Mouse (Mus musculus) liver, embryonic 16.5 days (tissue): ENCODE measurements around the gene Bcl9l. TPM values are rescaled to one million over a fixed set of nuclear protein-coding genes. Genes with fewer than 3 reads are reported as not detected.

Experiments used
- ATAC-seq: fragments of 200-750 bp; cut with Nextera tagmentation; 2 replicates; pipeline ENCODE4 v1.8.0; 2017; ENCODE audit warnings: low read depth, mild to moderate bottlenecking, moderate number of reproducible peaks, moderate library complexity
- H3K27ac ChIP-seq: fragments of 300-500 bp; sonication (generic); 2 replicates; pipeline ENCODE4 v1.5.1; 2014; ENCODE audit warnings: mild to moderate bottlenecking, low read length
- H3K27me3 ChIP-seq: fragments of 300-500 bp; sonication (generic); 2 replicates; pipeline ENCODE4 v1.6.1; 2014; ENCODE audit warnings: low read depth, low read length, mixed read lengths; ENCODE audit not compliant: control insufficient read depth, insufficient read depth
- H3K36me3 ChIP-seq: fragments of 300-500 bp; sonication (generic); 2 replicates; pipeline ENCODE4 v1.6.1; 2014; ENCODE audit warnings: mild to moderate bottlenecking; ENCODE audit not compliant: control insufficient read depth, insufficient read depth
- H3K4me1 ChIP-seq: fragments of 300-500 bp; sonication (generic); 2 replicates; pipeline ENCODE4 v1.6.1; 2014; ENCODE audit warnings: low read depth, low read length, mixed read lengths; ENCODE audit not compliant: control insufficient read depth
- H3K4me2 ChIP-seq: fragments of 300-500 bp; sonication (generic); 2 replicates; pipeline ENCODE4 v1.6.1; 2014; ENCODE audit warnings: low read depth, low read length, mixed read lengths
- H3K4me3 ChIP-seq: fragments of 300-500 bp; sonication (generic); 2 replicates; pipeline ENCODE4 v1.5.1; 2014; ENCODE audit warnings: low read depth, mild to moderate bottlenecking, low read length
- H3K9ac ChIP-seq: fragments of 300-500 bp; sonication (generic); 2 replicates; pipeline ENCODE4 v1.6.1; 2014; ENCODE audit warnings: low read depth, low read length
- H3K9me3 ChIP-seq: fragments of 300-500 bp; sonication (generic); replicated peaks from 2 replicates; pipeline ENCODE4 v1.6.1; 2016; ENCODE audit warnings: low read length; ENCODE audit not compliant: control insufficient read depth
- WGBS: fragments of 180-500 bp; shearing (Covaris S2); extraction: QIAGEN DNeasy Blood & Tissue Kit; methylation state at CpG from one replicate; pipeline ENCODE4 v1.1.7; 2014; ENCODE audit not compliant: insufficient replicate concordance; 5-methylcytosine and 5-hydroxymethylcytosine counted together
- polyA plus RNA-seq: library from polyadenylated mRNA; unstranded; fragments of >200 nt; fragmentation: Nextera tagmentation; extraction: Ambion mirVana; gene quantifications from 2 replicates; pipeline ENCODE4 v1.2.1, GENCODE M21; 2015

The Bcl9l gene
- polyA plus RNA-seq, 1 experiment from 2014 or later, result 2.2 TPM

GRCm38 (mm10) chr9:44486741-44487421 lies 4.3 kb downstream of the Bcl9l start:
- Histone ChIP-seq H3K4me1 (peaks cover 17% of the 10 kb centered on the region), H3K36me3 (no peaks in the 10 kb centered on the region), H3K9me3 (no peaks in the 10 kb centered on the region), H3K27ac (peak overlapping the region; percentile 78), H3K27me3 (peaks cover 28% of the 10 kb centered on the region), H3K9ac (peak overlapping the region; percentile 27; the same call in 1 of the 2 replicates), H3K4me3 (peak overlapping the region; percentile 41), H3K4me2 (peak overlapping the region; percentile 50)
- peak; percentile 3; the same call in 1 of the 2 replicates for ATAC-seq
- 44% methylated on average over 15 of the region's 15 CpGs for WGBS

GRCm38 (mm10) chr9:44487441-44487840 lies 4.8 kb downstream of the Bcl9l start:
- H3K9ac ChIP-seq, result no peak overlapping the region; the same call in 1 of the 2 replicates
- ATAC-seq, result peak; percentile 55
- H3K27ac ChIP-seq, result peak overlapping the region; percentile 78
- peak overlapping the region; percentile 41 for H3K4me3 ChIP-seq
- H3K27me3 ChIP-seq, result peaks cover 23% of the 10 kb centered on the region
- peak overlapping the region; percentile 50 for H3K4me2 ChIP-seq
- no peaks in the 10 kb centered on the region for H3K36me3 ChIP-seq
- no peaks in the 10 kb centered on the region for H3K9me3 ChIP-seq
- 27% methylated on average over 7 of the region's 7 CpGs for WGBS
- peaks cover 17% of the 10 kb centered on the region for H3K4me1 ChIP-seq

GRCm38 (mm10) chr9:44488416-44488815 lies 5.8 kb downstream of the Bcl9l start:
- Histone ChIP-seq H3K4me1 (peaks cover 23% of the 10 kb centered on the region), H3K9me3 (no peaks in the 10 kb centered on the region), H3K4me3 (no peak overlapping the region), H3K4me2 (peak overlapping the region; percentile 50), H3K27ac (peak overlapping the region; percentile 78), H3K9ac (no peak overlapping the region), H3K36me3 (no peaks in the 10 kb centered on the region), H3K27me3 (peaks cover 13% of the 10 kb centered on the region)
- ATAC-seq, result no peak
- 42% methylated on average over 8 of the region's 8 CpGs for WGBS

GRCm38 (mm10) chr9:44488855-44489381 lies 6.3 kb downstream of the Bcl9l start:
- 37% methylated on average over 5 of the region's 5 CpGs for WGBS
- peak overlapping the region; percentile 52 for H3K4me2 ChIP-seq
- peak overlapping the region; percentile 86 for H3K27ac ChIP-seq
- peaks cover 8% of the 10 kb centered on the region for H3K27me3 ChIP-seq
- H3K9ac ChIP-seq, result 0 out of 2 replicates have a peak overlapping the region, but pooled peaks have one; percentile 26
- H3K4me1 ChIP-seq, result peaks cover 28% of the 10 kb centered on the region
- H3K36me3 ChIP-seq, result no peaks in the 10 kb centered on the region
- no peaks in the 10 kb centered on the region for H3K9me3 ChIP-seq
- H3K4me3 ChIP-seq, result peak overlapping the region; percentile 32
- peak; percentile 69 for ATAC-seq

GRCm38 (mm10) chr9:44489651-44490085 lies 7.0 kb downstream of the Bcl9l start:
- H3K4me3 ChIP-seq, result peak overlapping the region; percentile 32
- H3K9ac ChIP-seq, result no peak overlapping the region
- peak overlapping the region; percentile 52 for H3K4me2 ChIP-seq
- H3K27ac ChIP-seq, result peak overlapping the region; percentile 86
- 49% methylated on average over 17 of the region's 17 CpGs for WGBS
- no peaks in the 10 kb centered on the region for H3K9me3 ChIP-seq
- no peak for ATAC-seq
- peaks cover under 1% of the 10 kb centered on the region for H3K27me3 ChIP-seq
- peaks cover 35% of the 10 kb centered on the region for H3K4me1 ChIP-seq
- H3K36me3 ChIP-seq, result no peaks in the 10 kb centered on the region

GRCm38 (mm10) chr9:44490086-44490967 lies 7.7 kb downstream of the Bcl9l start:
- peak overlapping the region; percentile 52 for H3K4me2 ChIP-seq
- WGBS, result 33% methylated on average over 15 of the region's 17 CpGs
- no peak overlapping the region; the same call in 1 of the 2 replicates for H3K9ac ChIP-seq
- peak overlapping the region; percentile 86 for H3K27ac ChIP-seq
- no peaks in the 10 kb centered on the region for H3K36me3 ChIP-seq
- ATAC-seq, result peak; percentile 45
- H3K4me1 ChIP-seq, result peaks cover 40% of the 10 kb centered on the region
- H3K27me3 ChIP-seq, result no peaks in the 10 kb centered on the region
- H3K4me3 ChIP-seq, result peak overlapping the region; percentile 32
- no peaks in the 10 kb centered on the region for H3K9me3 ChIP-seq

- Histone ChIP-seq H3K4me2 (no peak overlapping the region), H3K9me3 (no peaks in the 10 kb centered on the region), H3K27ac (no peak overlapping the region), H3K4me1 (peaks cover 33% of the 10 kb centered on the region), H3K4me3 (no peak overlapping the region), H3K9ac (no peak overlapping the region), H3K27me3 (no peaks in the 10 kb centered on the region), H3K36me3 (no peaks in the 10 kb centered on the region)
- no peak for ATAC-seq
- 58% methylated on average over 10 of the region's 10 CpGs for WGBS
Measured at GRCm38 (mm10) chr9:44491351-44491750, 8.7 kb downstream of the Bcl9l start.

- 40% methylated on average over 17 of the region's 17 CpGs for WGBS
- no peak overlapping the region for H3K9ac ChIP-seq
- no peak overlapping the region for H3K4me2 ChIP-seq
- no peaks in the 10 kb centered on the region for H3K9me3 ChIP-seq
- no peak overlapping the region for H3K27ac ChIP-seq
- H3K4me1 ChIP-seq, result peaks cover 42% of the 10 kb centered on the region
- no peak for ATAC-seq
- peaks cover 3% of the 10 kb centered on the region for H3K27me3 ChIP-seq
- H3K4me3 ChIP-seq, result no peak overlapping the region
- no peaks in the 10 kb centered on the region for H3K36me3 ChIP-seq
Measured at GRCm38 (mm10) chr9:44492631-44493461, 10.2 kb downstream of the Bcl9l start.
